Mouse (Mus musculus) limb, embryonic 11.5 days (tissue): ENCODE measurements around the gene Ankrd55. TPM values are rescaled to one million over a fixed set of nuclear protein-coding genes. Genes with fewer than 3 reads are reported as not detected.

Experiments used
- ATAC-seq: fragments of 200-750 bp; cut with Nextera tagmentation; 2 replicates; pipeline ENCODE4 v1.8.0; 2017; ENCODE audit warnings: low read depth; ENCODE audit not compliant: insufficient number of reproducible peaks, low FRiP score, low TSS enrichment
- DNase-seq: peaks from one replicate; pipeline ENCODE4 v3.0.0-alpha.2; 2015; ENCODE audit warnings: low spot score
- H3K27ac ChIP-seq: fragments of 300-500 bp; sonication (generic); replicated peaks from 2 replicates; pipeline ENCODE4 v1.5.1; 2014; ENCODE audit warnings: low read depth, mild to moderate bottlenecking, low read length
- H3K27me3 ChIP-seq: fragments of 300-500 bp; sonication (generic); 2 replicates; pipeline ENCODE4 v1.6.1; 2014; ENCODE audit warnings: mild to moderate bottlenecking, low read length, mixed read lengths; ENCODE audit not compliant: control insufficient read depth, insufficient read depth
- H3K36me3 ChIP-seq: fragments of 300-500 bp; sonication (generic); 2 replicates; pipeline ENCODE4 v1.6.1; 2014; ENCODE audit warnings: mild to moderate bottlenecking, low read length, moderate library complexity, mixed read lengths; ENCODE audit not compliant: control insufficient read depth, insufficient read depth
- H3K4me1 ChIP-seq: fragments of 300-500 bp; sonication (generic); 2 replicates; pipeline ENCODE4 v1.6.1; 2014; ENCODE audit warnings: low read length, mixed read lengths; ENCODE audit not compliant: control insufficient read depth, insufficient read depth
- H3K4me2 ChIP-seq: fragments of 300-500 bp; sonication (generic); 2 replicates; pipeline ENCODE4 v1.6.1; 2014; ENCODE audit warnings: low read depth, mild to moderate bottlenecking, moderate library complexity; ENCODE audit not compliant: severe bottlenecking
- H3K4me3 ChIP-seq: fragments of 300-500 bp; sonication (generic); 2 replicates; pipeline ENCODE4 v1.5.1; 2014; ENCODE audit warnings: low read depth, low read length
- H3K9ac ChIP-seq: fragments of 300-500 bp; sonication (generic); 2 replicates; pipeline ENCODE4 v1.6.1; 2014; ENCODE audit warnings: mild to moderate bottlenecking, low read length
- H3K9me3 ChIP-seq: fragments of 300-500 bp; sonication (generic); 2 replicates; pipeline ENCODE4 v1.6.1; 2016; ENCODE audit warnings: low read length; ENCODE audit not compliant: control insufficient read depth
- WGBS: fragments of 180-500 bp; shearing (Covaris S2); extraction: QIAGEN DNeasy Blood & Tissue Kit; methylation state at CpG from one replicate; pipeline ENCODE4 v1.1.7; 2014; 5-methylcytosine and 5-hydroxymethylcytosine counted together
- polyA plus RNA-seq: library from polyadenylated mRNA; unstranded; fragments of >200 nt; fragmentation: Nextera tagmentation; extraction: Ambion mirVana; gene quantifications from 2 replicates; pipeline ENCODE4 v1.2.1, GENCODE M21; 2014

The Ankrd55 gene
- polyA plus RNA-seq, 1 experiment from 2014 or later, result 0.20 TPM

DNA sequence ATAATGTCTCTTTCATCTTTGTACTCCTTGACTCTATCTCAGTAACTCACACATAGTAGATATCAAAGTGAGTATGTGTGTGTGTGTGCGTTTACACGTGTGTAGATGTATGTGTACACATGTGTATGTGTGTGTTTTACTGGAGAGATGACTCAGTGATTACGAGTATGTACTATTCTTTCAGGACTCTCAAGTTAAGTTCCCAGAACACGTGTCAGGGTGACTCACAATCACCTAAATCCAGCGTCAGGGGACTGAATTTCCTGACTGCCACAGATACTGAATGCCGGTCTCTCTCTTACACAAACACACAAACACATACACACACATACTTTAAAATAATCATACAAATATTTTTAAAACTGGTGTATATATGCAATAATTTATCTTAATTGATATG is 52.5 kb downstream of the Ankrd55 start:
- H3K27ac ChIP-seq, result no peak overlapping the region
- 87% methylated on average over 6 of the region's 6 CpGs for WGBS

DNA sequence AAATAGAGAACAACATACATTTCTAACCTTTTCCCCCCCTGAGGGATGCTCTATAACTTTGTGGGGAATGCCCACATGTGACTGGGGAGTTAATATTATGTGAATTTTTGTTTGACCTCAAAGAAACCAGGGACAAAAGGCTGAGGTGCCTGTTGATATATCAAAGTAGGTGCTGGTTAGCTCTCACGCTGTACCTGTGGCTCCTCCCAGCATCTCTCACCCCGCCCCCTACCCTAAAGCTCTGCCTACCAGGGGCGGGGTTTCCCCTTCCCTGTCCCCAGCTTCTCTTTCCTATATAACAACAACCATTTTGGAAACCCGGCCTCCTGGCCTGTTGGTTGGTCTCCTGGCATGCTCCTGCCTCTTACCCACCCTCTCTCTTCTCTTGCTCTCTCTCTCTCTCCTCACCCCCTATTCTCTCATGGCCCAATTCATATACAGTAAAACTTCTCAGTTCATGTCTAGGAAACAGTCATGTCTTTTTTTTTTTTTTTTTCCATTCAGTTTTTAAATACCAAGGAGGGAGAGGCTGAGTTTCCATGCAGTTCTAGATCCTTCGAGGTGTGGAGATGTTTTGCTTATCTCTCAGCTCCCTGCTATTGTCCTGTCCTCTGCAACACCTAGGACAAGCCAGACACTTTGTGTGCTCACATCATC is 54.8 kb downstream of the Ankrd55 start:
- no peak overlapping the region for H3K4me2 ChIP-seq
- no peak overlapping the region for H3K9ac ChIP-seq
- no peaks in the 10 kb centered on the region for H3K36me3 ChIP-seq
- H3K9me3 ChIP-seq, result no peaks in the 10 kb centered on the region
- H3K27ac ChIP-seq, result no peak overlapping the region
- WGBS, result 66% methylated on average over 5 of the region's 5 CpGs
- ATAC-seq, result no peak
- H3K27me3 ChIP-seq, result no peaks in the 10 kb centered on the region
- H3K4me1 ChIP-seq, result peaks cover 16% of the 10 kb centered on the region
- no peak overlapping the region for H3K4me3 ChIP-seq
- DNase-seq, result no peak

More for the DNA sequence above, 52.5 kb downstream of the Ankrd55 start:
- Histone ChIP-seq H3K4me1 (peaks cover 4% of the 10 kb centered on the region), H3K36me3 (no peaks in the 10 kb centered on the region), H3K4me3 (no peak overlapping the region), H3K27me3 (no peaks in the 10 kb centered on the region), H3K9me3 (no peaks in the 10 kb centered on the region), H3K4me2 (no peak overlapping the region), H3K9ac (no peak overlapping the region)
- DNase-seq (no peak), ATAC-seq (no peak)

DNA sequence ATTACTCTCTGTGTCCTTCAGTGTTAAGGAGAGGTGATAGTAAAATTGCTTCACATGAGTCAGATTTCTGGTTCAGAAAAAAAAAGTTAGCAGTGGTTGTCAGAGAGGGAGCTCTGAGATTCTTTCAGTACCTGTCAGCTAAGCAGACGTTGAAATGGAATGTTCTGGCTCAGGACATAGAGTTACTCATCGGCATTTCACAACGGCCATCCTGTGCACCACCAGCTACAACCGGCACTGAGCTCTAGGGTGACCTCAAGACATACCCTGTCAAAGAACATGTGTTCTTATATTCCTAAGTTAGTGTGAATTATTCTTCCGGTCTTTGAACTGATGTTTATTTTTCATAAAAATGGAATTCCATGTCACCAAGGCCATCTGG is 55.4 kb downstream of the Ankrd55 start:
- DNase-seq (no peak), ATAC-seq (no peak)
- 93% methylated on average over 5 of the region's 5 CpGs for WGBS
- H3K9me3 ChIP-seq, result no peaks in the 10 kb centered on the region
- H3K4me1 ChIP-seq, result peaks cover 16% of the 10 kb centered on the region
- H3K4me2 ChIP-seq, result no peak overlapping the region
- H3K9ac ChIP-seq, result no peak overlapping the region
- H3K27me3 ChIP-seq, result no peaks in the 10 kb centered on the region
- H3K4me3 ChIP-seq, result no peak overlapping the region
- H3K27ac ChIP-seq, result no peak overlapping the region
- no peaks in the 10 kb centered on the region for H3K36me3 ChIP-seq

DNA sequence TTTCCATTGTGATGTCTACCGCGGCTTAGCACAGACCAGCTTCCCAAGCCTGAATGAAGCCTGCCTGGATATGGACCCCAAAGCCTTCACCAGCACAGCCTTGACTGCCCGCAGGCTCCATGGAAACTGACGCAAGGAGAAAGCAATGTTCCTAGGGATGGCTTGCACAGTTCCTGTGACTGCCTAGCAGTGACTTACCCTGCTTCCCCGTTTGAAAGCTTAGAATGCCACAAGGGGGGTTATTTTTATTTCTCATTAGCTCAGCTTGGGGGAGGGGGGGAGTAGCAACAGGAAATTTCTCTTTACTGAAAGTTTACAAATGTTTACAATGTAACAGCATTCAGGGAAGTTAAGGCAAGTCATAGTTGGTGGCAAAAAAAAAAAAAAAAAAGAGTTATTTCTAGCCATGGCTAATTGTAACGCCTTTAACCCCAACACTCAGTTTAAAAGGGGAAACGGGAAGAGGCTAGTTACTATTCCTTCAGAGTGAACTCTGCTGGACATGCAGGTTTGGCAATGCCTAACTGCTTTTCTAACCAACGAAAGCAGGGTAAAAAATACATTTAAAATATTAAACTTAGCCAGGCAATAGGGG is 56.1 kb downstream of the Ankrd55 start:
- no peak overlapping the region for H3K27ac ChIP-seq
- peaks cover 16% of the 10 kb centered on the region for H3K4me1 ChIP-seq
- ATAC-seq (no peak), DNase-seq (no peak)
- 80% methylated on average over 8 of the region's 8 CpGs for WGBS
- H3K36me3 ChIP-seq, result no peaks in the 10 kb centered on the region
- H3K9ac ChIP-seq, result no peak overlapping the region
- H3K4me3 ChIP-seq, result no peak overlapping the region
- H3K4me2 ChIP-seq, result no peak overlapping the region
- no peaks in the 10 kb centered on the region for H3K9me3 ChIP-seq
- H3K27me3 ChIP-seq, result no peaks in the 10 kb centered on the region

DNA sequence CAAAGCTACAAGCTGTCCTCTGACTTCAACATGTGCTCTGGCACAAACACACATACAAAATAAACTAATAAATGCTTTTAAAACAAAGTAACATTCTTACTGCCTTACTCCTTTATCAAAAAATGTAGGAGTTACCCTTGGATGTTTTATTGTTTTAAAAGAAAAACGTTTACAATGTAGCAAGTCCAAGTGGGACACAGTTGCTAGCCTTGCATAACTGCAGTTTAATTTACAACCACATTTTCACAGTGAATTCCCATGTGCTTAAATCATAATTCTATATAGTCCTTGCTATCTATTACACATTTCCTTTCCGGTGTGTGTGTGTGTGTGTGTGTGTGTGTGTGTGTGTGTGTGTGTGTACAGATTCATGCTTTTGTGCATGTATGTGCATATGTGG is 57.3 kb downstream of the Ankrd55 start:
- H3K4me3 ChIP-seq, result no peak overlapping the region
- no peak overlapping the region for H3K9ac ChIP-seq
- DNase-seq (no peak), ATAC-seq (no peak)
- no peaks in the 10 kb centered on the region for H3K9me3 ChIP-seq
- 77% methylated on average over 2 of the region's 2 CpGs for WGBS
- peaks cover 16% of the 10 kb centered on the region for H3K4me1 ChIP-seq
- H3K27me3 ChIP-seq, result no peaks in the 10 kb centered on the region
- H3K36me3 ChIP-seq, result no peaks in the 10 kb centered on the region
- peak overlapping the region; percentile 79 for H3K27ac ChIP-seq
- H3K4me2 ChIP-seq, result no peak overlapping the region

DNA sequence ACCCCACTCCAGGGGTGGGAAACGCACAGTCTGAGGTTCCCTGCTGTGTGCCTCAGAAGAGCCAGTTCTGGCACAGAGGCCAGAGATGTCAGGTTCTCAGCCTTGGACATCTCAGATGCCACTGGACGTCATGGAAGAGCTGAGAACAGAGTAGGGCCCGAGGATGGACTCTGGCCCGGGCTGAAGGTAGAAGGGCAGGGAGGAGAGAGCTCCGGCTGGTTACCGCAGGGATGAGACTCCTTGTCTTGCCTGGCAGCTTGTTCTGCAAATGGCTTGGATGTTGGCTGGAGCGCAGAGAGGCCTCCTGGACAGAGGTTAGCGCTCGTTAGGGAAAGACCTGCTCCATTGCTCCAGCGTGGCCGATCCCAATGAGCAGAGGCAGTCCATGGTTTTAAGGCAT is 57.8 kb downstream of the Ankrd55 start:
- no peaks in the 10 kb centered on the region for H3K27me3 ChIP-seq
- H3K36me3 ChIP-seq, result no peaks in the 10 kb centered on the region
- H3K4me3 ChIP-seq, result no peak overlapping the region
- no peak overlapping the region for H3K9ac ChIP-seq
- 0 out of 2 replicates have a peak overlapping the region, but pooled peaks have one; percentile 16 for H3K4me2 ChIP-seq
- DNase-seq, result peak; percentile 35
- 0 out of 2 replicates have a peak, but pooled peaks have one; percentile 15 for ATAC-seq
- peaks cover 16% of the 10 kb centered on the region for H3K4me1 ChIP-seq
- peak overlapping the region; percentile 79 for H3K27ac ChIP-seq
- 67% methylated on average over 11 of the region's 11 CpGs for WGBS
- no peaks in the 10 kb centered on the region for H3K9me3 ChIP-seq

DNA sequence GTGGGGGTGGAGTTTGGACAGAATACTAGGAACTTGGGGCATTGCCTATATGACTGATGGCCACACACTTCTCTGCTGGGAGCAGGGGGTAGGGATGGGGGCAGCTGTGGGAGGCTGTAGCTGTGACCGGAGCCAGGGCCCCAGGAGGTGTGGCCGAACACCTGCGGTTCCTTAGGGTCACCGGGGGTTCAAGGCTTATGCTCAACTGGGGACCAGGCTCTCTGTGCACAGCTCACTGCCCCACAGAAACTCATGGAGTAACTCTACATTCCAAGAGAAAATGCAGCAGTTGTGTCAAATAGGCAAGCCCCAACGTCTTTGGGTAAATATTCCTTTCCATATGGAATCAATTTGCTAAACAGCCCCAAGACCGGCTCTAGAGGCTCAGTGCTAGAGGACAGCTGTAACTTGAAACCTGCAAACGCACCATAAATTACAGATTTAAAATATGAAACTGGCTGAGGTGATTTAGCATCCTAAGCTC is 58.5 kb downstream of the Ankrd55 start:
- H3K4me2 ChIP-seq, result peak overlapping the region; percentile 14; the same call in 1 of the 2 replicates
- peak overlapping the region; percentile 79 for H3K27ac ChIP-seq
- peak; percentile 75 for DNase-seq
- no peak overlapping the region for H3K4me3 ChIP-seq
- no peaks in the 10 kb centered on the region for H3K36me3 ChIP-seq
- H3K27me3 ChIP-seq, result no peaks in the 10 kb centered on the region
- H3K4me1 ChIP-seq, result peaks cover 16% of the 10 kb centered on the region
- no peak overlapping the region for H3K9ac ChIP-seq
- peak; percentile 90 for ATAC-seq
- H3K9me3 ChIP-seq, result no peaks in the 10 kb centered on the region
- WGBS, result 11% methylated on average over 7 of the region's 7 CpGs

DNA sequence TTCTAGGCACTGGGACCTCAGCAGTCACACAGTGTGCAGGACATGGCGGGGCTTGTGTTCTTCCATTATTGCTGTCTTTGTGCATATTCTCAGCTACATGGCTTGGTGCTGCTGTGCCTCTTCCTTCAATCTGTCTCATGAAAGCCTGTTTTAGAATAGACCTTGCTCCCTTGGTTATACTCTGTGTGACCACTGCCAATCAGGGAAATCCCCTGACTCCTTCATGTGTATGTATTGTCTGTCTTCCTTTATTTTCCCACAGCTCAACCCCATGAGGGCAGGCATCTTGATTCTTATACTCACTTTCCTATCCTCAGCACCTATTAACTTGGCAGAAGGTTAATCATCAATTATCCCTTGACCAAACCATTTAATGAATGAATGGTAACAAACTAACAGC is 60.0 kb downstream of the Ankrd55 start:
- no peaks in the 10 kb centered on the region for H3K36me3 ChIP-seq
- H3K4me1 ChIP-seq, result peaks cover 16% of the 10 kb centered on the region
- no peak overlapping the region for H3K9ac ChIP-seq
- no peaks in the 10 kb centered on the region for H3K9me3 ChIP-seq
- no peak overlapping the region for H3K4me3 ChIP-seq
- 100% methylated on average over 1 of the region's 1 CpGs for WGBS
- DNase-seq (no peak), ATAC-seq (no peak)
- H3K27ac ChIP-seq, result no peak overlapping the region
- no peaks in the 10 kb centered on the region for H3K27me3 ChIP-seq
- H3K4me2 ChIP-seq, result no peak overlapping the region
